Mouse (Mus musculus) liver, adult 2 months (tissue): Measurements from ENCODE around the gene Clptm1. TPM values are rescaled to one million over a fixed set of nuclear protein-coding genes. Genes with fewer than 3 reads are reported as not detected.

Experiments used
- DNase-seq: peaks from one replicate; pipeline ENCODE4 v3.0.0-alpha.2; 2011; ENCODE audit warnings: low read depth, low spot score; ENCODE audit errors: extremely low read depth
- H3K27ac ChIP-seq: fragments of 200-500 bp; replicated peaks from 2 replicates; pipeline ENCODE4 v1.5.1; 2012; ENCODE audit warnings: low read depth, mild to moderate bottlenecking, control low read depth, inconsistent platforms, low read length; ENCODE audit not compliant: insufficient read depth
- H3K27me3 ChIP-seq: fragments of 200-500 bp; 2 replicates; pipeline ENCODE4 v1.6.1; 2012; ENCODE audit warnings: mild to moderate bottlenecking, moderate library complexity, low read length, inconsistent platforms; ENCODE audit not compliant: control insufficient read depth, insufficient read depth
- H3K36me3 ChIP-seq: fragments of 200-500 bp; 2 replicates; pipeline ENCODE4 v1.6.1; 2012; ENCODE audit warnings: low read length, inconsistent platforms; ENCODE audit not compliant: control insufficient read depth, insufficient read depth
- H3K4me1 ChIP-seq: fragments of 200-500 bp; 2 replicates; pipeline ENCODE4 v1.6.1; 2011; ENCODE audit warnings: low read length; ENCODE audit not compliant: control insufficient read depth, insufficient read depth
- H3K4me3 ChIP-seq: fragments of 200-500 bp; 2 replicates; pipeline ENCODE4 v1.5.1; 2011; ENCODE audit warnings: low read depth, mild to moderate bottlenecking, control low read depth, low read length, moderate library complexity; ENCODE audit not compliant: insufficient read depth
- H3K79me2 ChIP-seq: fragments of 200-500 bp; 2 replicates; pipeline ENCODE4 v1.6.1; 2012; ENCODE audit warnings: inconsistent platforms, mild to moderate bottlenecking, low read length, moderate library complexity; ENCODE audit not compliant: control insufficient read depth, insufficient read depth
- H3K9ac ChIP-seq: fragments of 200-500 bp; 2 replicates; pipeline ENCODE4 v1.6.1; 2012; ENCODE audit warnings: low read depth, mild to moderate bottlenecking, control low read depth, inconsistent platforms, low read length
- CTCF ChIP-seq: fragments of 200-500 bp; IDR thresholded peaks from 2 replicates; pipeline ENCODE4 v1.5.1; 2011; ENCODE audit warnings: low read depth, low read length, control low read depth
- POLR2A ChIP-seq: fragments of 200-500 bp; IDR thresholded peaks from 2 replicates; pipeline ENCODE4 v1.6.1; 2011; ENCODE audit warnings: low read length, control low read depth; ENCODE audit not compliant: insufficient read depth; ENCODE audit errors: extremely low read depth
- WGBS: fragments of 180-500 bp; shearing (Covaris S2); methylation state at CpG from one replicate; pipeline ENCODE4 v1.1.7; 2018; 5-methylcytosine and 5-hydroxymethylcytosine counted together
- polyA plus RNA-seq: library from polyadenylated mRNA; depleted of rRNA; stranded (reverse); fragments of >200 nt; gene quantifications from 2 replicates; pipeline ENCODE4 v1.2.3, GENCODE M21; 2012
- total RNA-seq: library from RNA; depleted of rRNA; stranded (reverse); fragments of >200 nt; gene quantifications from 2 replicates; pipeline ENCODE4 v1.2.3, GENCODE M21; 2014

Gene Clptm1
- total and polyA plus RNA-seq, 2 experiments, result 49.8 to 79.9 TPM

DNA sequence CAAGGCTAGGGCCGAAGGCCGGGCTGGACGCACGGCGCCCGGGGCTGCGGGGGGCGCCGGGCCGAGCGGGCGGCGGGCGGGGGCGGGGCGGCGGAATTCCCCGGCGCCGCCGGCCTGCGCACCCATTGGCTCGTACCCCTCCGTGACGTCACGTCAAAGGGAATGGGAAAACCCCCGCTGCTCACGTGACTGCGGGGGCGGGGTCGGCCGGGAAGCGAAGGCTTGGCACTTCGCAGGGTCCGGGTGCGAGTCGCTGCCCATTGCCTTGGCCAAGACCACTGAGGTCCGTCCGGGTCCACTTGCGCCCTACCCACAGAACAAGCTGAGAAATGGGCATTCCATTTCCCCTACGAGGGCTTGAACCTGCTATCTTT, 35.5 kb downstream of the Clptm1 start, which contains the start of gene Relb:
Relb (minus strand) TSS at position 78 of the 374 bp plus-strand sequence.
- DNase-seq, result peak; percentile 21
- H3K4me1 ChIP-seq, result no peaks in the 10 kb centered on the region
- 2% methylated on average over 40 of the region's 41 CpGs for WGBS

GRCm38 (mm10) chr7:19628536-19629360, 36.1 kb downstream of the Clptm1 start:
- TF ChIP-seq POLR2A (no peak), CTCF (no peak)
- peak overlapping the region; percentile 46 for H3K27ac ChIP-seq
- H3K27me3 ChIP-seq, result no peaks in the 10 kb centered on the region
- DNase-seq, result peak; percentile 87
- no peaks in the 10 kb centered on the region for H3K4me1 ChIP-seq
- no peaks in the 10 kb centered on the region for H3K79me2 ChIP-seq
- peak overlapping the region; percentile 82 for H3K9ac ChIP-seq
- no peaks in the 10 kb centered on the region for H3K36me3 ChIP-seq
- H3K4me3 ChIP-seq, result peak overlapping the region; percentile 68
- 2% methylated on average over 57 of the region's 57 CpGs for WGBS

More for the DNA sequence above, 35.5 kb downstream of the Clptm1 start, which contains the start of gene Relb:
- H3K36me3 ChIP-seq, result peaks cover 4% of the 10 kb centered on the region
- H3K27ac ChIP-seq, result peak within 1 kb of the TSS; percentile 46
- peak within 1 kb of the TSS; percentile 82 for H3K9ac ChIP-seq
- H3K79me2 ChIP-seq, result no peaks in the 10 kb centered on the region
- peak within 1 kb of the TSS; percentile 68 for H3K4me3 ChIP-seq
- TF ChIP-seq CTCF (no peak), POLR2A (no peak)
- no peaks in the 10 kb centered on the region for H3K27me3 ChIP-seq

- no peak overlapping the region for H3K9ac ChIP-seq
- 19% methylated on average over 17 of the region's 17 CpGs for WGBS
- 0 out of 2 replicates have a peak overlapping the region, but pooled peaks have one; percentile 4 for H3K27ac ChIP-seq
Observed at GRCm38 (mm10) chr7:19628192-19628535, 36.7 kb downstream of the Clptm1 start.

DNA sequence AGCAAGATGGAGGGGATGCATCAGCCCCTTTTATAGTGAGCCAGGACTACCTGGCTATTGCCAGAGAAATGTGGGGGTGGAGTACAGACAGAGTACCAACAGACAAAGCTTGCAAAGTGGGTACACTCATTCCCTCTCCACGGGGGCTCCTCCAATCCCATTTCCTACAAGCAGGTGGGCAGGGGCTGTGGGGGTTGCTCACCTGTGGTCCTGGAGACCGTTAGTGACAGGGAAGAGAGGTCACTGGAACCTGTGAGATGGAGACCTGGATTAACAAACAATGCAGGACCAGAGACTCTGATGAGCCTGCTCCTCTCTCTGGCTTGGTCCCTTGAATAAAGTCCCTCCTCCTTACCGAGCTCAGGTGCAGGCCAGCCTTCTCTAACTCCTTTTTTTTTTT, 37.1 kb downstream of the Clptm1 start:
- H3K4me1 ChIP-seq, result no peaks in the 10 kb centered on the region
- WGBS, result 73% methylated on average over 3 of the region's 3 CpGs
- H3K36me3 ChIP-seq, result no peaks in the 10 kb centered on the region
- no peak for TF ChIP-seq POLR2A
- TF ChIP-seq CTCF, result no peak
- H3K9ac ChIP-seq, result no peak overlapping the region
- DNase-seq, result no peak
- H3K27me3 ChIP-seq, result no peaks in the 10 kb centered on the region
- no peak overlapping the region for H3K27ac ChIP-seq
- no peaks in the 10 kb centered on the region for H3K79me2 ChIP-seq
- no peak overlapping the region for H3K4me3 ChIP-seq

More at GRCm38 (mm10) chr7:19628192-19628535, 36.7 kb downstream of the Clptm1 start:
- DNase-seq, result no peak
- H3K4me3 ChIP-seq, result peak overlapping the region; percentile 68
- H3K79me2 ChIP-seq, result no peaks in the 10 kb centered on the region
- H3K27me3 ChIP-seq, result no peaks in the 10 kb centered on the region
- H3K4me1 ChIP-seq, result no peaks in the 10 kb centered on the region
- TF ChIP-seq CTCF (no peak), POLR2A (no peak)
- H3K36me3 ChIP-seq, result no peaks in the 10 kb centered on the region

GRCm38 (mm10) chr7:19623433-19623832, 41.4 kb downstream of the Clptm1 start:
- Histone ChIP-seq H3K27me3 (no peaks in the 10 kb centered on the region), H3K9ac (no peak overlapping the region), H3K27ac (no peak overlapping the region), H3K79me2 (no peaks in the 10 kb centered on the region), H3K36me3 (no peaks in the 10 kb centered on the region), H3K4me1 (no peaks in the 10 kb centered on the region), H3K4me3 (no peak overlapping the region)
- no peak for TF ChIP-seq CTCF
- no peak for DNase-seq
- WGBS, result 55% methylated on average over 2 of the region's 2 CpGs

DNA sequence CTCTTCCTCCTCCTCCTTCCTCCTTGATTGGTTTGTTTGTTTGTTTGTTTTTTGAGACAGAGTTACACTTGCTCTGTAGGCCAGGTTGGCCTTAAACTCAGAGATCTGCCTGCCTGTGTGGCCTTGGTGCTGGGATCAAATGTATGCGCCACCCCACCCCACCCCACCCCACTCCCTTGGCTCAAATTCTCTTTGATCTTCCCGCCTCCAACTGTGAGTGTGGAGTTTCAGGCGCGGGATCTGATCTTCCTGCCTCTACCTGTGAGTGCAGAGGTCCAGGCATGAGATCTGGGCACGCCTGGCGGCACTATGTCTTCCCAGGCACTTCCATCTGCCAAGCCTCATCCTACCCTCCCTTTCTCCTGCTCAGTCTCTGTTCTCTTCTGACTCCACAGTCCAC, 42.6 kb downstream of the Clptm1 start:
- Histone ChIP-seq H3K9ac (no peak overlapping the region), H3K36me3 (no peaks in the 10 kb centered on the region), H3K27ac (no peak overlapping the region), H3K4me1 (no peaks in the 10 kb centered on the region), H3K27me3 (no peaks in the 10 kb centered on the region), H3K4me3 (no peak overlapping the region), H3K79me2 (no peaks in the 10 kb centered on the region)
- 85% methylated on average over 6 of the region's 6 CpGs for WGBS
- DNase-seq, result no peak
- no peak for TF ChIP-seq CTCF
- TF ChIP-seq POLR2A, result no peak
